Comparison of ENCODE assay signal across 13 mouse cellular contexts in genomic region chr4:114902641-114903421, GRCm38 (mm10). TPM values are rescaled to one million over a fixed set of nuclear protein-coding genes. Genes with fewer than 3 reads are reported as not detected.
DNase-seq lines count a peak whose midpoint lies in the region; ATAC-seq and TF ChIP-seq lines count a peak whose summit lies in the region.
"Had no signal": no experiment of that assay in that cellular context is flagged by ENCODE, and none has a peak within 500 bp of the region (broad histone marks: within the 10 kb centered on the region; RNA-seq: fewer than 3 reads in every experiment).

No protein-coding gene starts in this region.

- no peak for TF ChIP-seq CTCF in E14TG2a.4 (conservative IDR thresholded peaks at IDR 0.05; ENCODE audit: low read length)
- TF ChIP-seq CTCF in intestine, postnatal 0 days (IDR thresholded peaks at IDR 0.05; ENCODE audit: low read depth), result no peak

- peaks cover 97% of the 10 kb centered on the region for H3K27me3 ChIP-seq in kidney, embryonic 15.5 days
- H3K27me3 ChIP-seq in E14TG2a.4 (ENCODE audit: insufficient read depth, low read length), result peaks cover 100% of the 10 kb centered on the region
- peaks cover 99% of the 10 kb centered on the region for H3K27me3 ChIP-seq in intestine, postnatal 0 days (replicated peaks; ENCODE audit: control insufficient read depth, insufficient read depth, low read length)

- H3K4me2 ChIP-seq in kidney, embryonic 15.5 days, result peak overlapping the region; percentile 88
- 0 out of 2 replicates have a peak overlapping the region, but pooled peaks have one; percentile 43 for H3K4me2 ChIP-seq in intestine, postnatal 0 days (replicated peaks; ENCODE audit: low read depth)

- WGBS in kidney, embryonic 15.5 days, result 5% methylated on average over 39 of the region's 39 CpGs
- WGBS in intestine, postnatal 0 days, result 1% methylated on average over 39 of the region's 39 CpGs

- no peaks in the 10 kb centered on the region for H3K9me3 ChIP-seq in kidney, embryonic 15.5 days (replicated peaks)
- no peaks in the 10 kb centered on the region for H3K9me3 ChIP-seq in E14TG2a.4 (ENCODE audit: low read length)
- H3K9me3 ChIP-seq in intestine, postnatal 0 days (ENCODE audit: control insufficient read depth), result no peaks in the 10 kb centered on the region

- DNase-seq in kidney, postnatal 25 days, result no peak
- peak; percentile 77 for DNase-seq in embryo, embryonic 11 days
- DNase-seq in testis, postnatal 10 days (ENCODE audit: low spot score), result no peak
- DNase-seq in gastrocnemius, postnatal 14 days, result no peak
- DNase-seq in left cerebral cortex, postnatal 25 days (ENCODE audit: low spot score in 2 of 2), result no peak
- DNase-seq: cerebellum, adult 11 months; spleen, adult 18-20 months had no signal

- H3K4me3 ChIP-seq in kidney, embryonic 15.5 days (replicated peaks), result peak overlapping the region; percentile 49
- H3K4me3 ChIP-seq in E14TG2a.4 (replicated peaks; ENCODE audit: low read length), result 0 out of 2 replicates have a peak overlapping the region, but pooled peaks have one; percentile 23
- H3K4me3 ChIP-seq in intestine, postnatal 0 days (ENCODE audit: low read depth, low read length), result peak overlapping the region; percentile 26

- no peaks in the 10 kb centered on the region for H3K36me3 ChIP-seq in kidney, embryonic 15.5 days
- no peaks in the 10 kb centered on the region for H3K36me3 ChIP-seq in E14TG2a.4 (ENCODE audit: insufficient read depth, low read length)
- H3K36me3 ChIP-seq in intestine, postnatal 0 days (ENCODE audit: control insufficient read depth, insufficient read depth), result no peaks in the 10 kb centered on the region

- H3K27ac ChIP-seq in kidney, embryonic 15.5 days, result peak overlapping the region; percentile 66
- no peak overlapping the region for H3K27ac ChIP-seq in intestine, postnatal 0 days (ENCODE audit: low read depth, low read length)

- peaks cover 45% of the 10 kb centered on the region for H3K4me1 ChIP-seq in kidney, embryonic 15.5 days
- H3K4me1 ChIP-seq in E14TG2a.4 (replicated peaks; ENCODE audit: low read depth, low read length), result peaks cover 41% of the 10 kb centered on the region
- no peaks in the 10 kb centered on the region for H3K4me1 ChIP-seq in intestine, postnatal 0 days (replicated peaks; ENCODE audit: control insufficient read depth, insufficient read depth, low read length)

- H3K9ac ChIP-seq in kidney, embryonic 15.5 days, result peak overlapping the region; percentile 42; the same call in 1 of the 2 replicates
- H3K9ac ChIP-seq in intestine, postnatal 0 days (ENCODE audit: low read depth, low read length), result no peak overlapping the region

- intact Hi-C loops in gastrocnemius, postnatal 14 days (cut with DNase I; ENCODE audit: low total_unique reads), result no loop called here
- intact Hi-C loops in left cerebral cortex, postnatal 25 days (cut with DNase I), result no loop called here

- no peak for ATAC-seq in kidney, embryonic 15.5 days (replicated peaks; ENCODE audit: low FRiP score)
- ATAC-seq in intestine, postnatal 0 days, result no peak

RNA-seq across cellular contexts. Expression of gene Foxd2, which starts 5.8 kb away (rescaled TPM):
- 5.2 and 5.5 TPM in 2 replicates for polyA plus RNA-seq in kidney, embryonic 15.5 days (2015; fragmentation: Nextera tagmentation; extraction: Ambion mirVana)
- 0.50 TPM in 1 of 2 replicates, not detected in the other for polyA plus RNA-seq in intestine, postnatal 0 days (2015; fragmentation: Nextera tagmentation; extraction: Ambion mirVana)
- total RNA-seq in gastrocnemius, postnatal 14 days (2021), result under 1 TPM; 0.42 to 0.72 TPM
- total RNA-seq in left cerebral cortex, postnatal 25 days (2021), result under 1 TPM; 0.48 to 0.57 TPM
- polyA plus RNA-seq: heart, embryonic 14.5 days had no signal

RNA-seq across cellular contexts. Expression of gene Foxe3, which starts 23.0 kb away (rescaled TPM):
- polyA plus RNA-seq in kidney, embryonic 15.5 days (2015; fragmentation: Nextera tagmentation; extraction: Ambion mirVana), result not detected in 2 replicates
- not detected in 2 replicates for polyA plus RNA-seq in intestine, postnatal 0 days (2015; fragmentation: Nextera tagmentation; extraction: Ambion mirVana)
- not detected for total RNA-seq in gastrocnemius, postnatal 14 days (2021)
- not detected for total RNA-seq in left cerebral cortex, postnatal 25 days (2021)
- total RNA-seq: CH12.LX; left cerebral cortex, postnatal 36 days had no signal
- polyA plus RNA-seq: heart, embryonic 14.5 days had no signal
